Mouse (Mus musculus) neural tube, embryonic 14.5 days (tissue): Measurements from ENCODE around the gene Ryr1. TPM values are rescaled to one million over a fixed set of nuclear protein-coding genes. Genes with fewer than 3 reads are reported as not detected.

Experiments
- ATAC-seq: fragments of 200-750 bp; cut with Nextera tagmentation; 2 replicates; pipeline ENCODE4 v1.8.0; 2017; ENCODE audit warnings: low read depth, mild to moderate bottlenecking, moderate TSS enrichment, moderate library complexity
- H3K27ac ChIP-seq: fragments of 300-500 bp; sonication (generic); 2 replicates; pipeline ENCODE4 v1.5.1; 2014; ENCODE audit warnings: low read depth, mild to moderate bottlenecking, control low read depth, low read length, moderate library complexity, mixed read lengths
- H3K27me3 ChIP-seq: fragments of 300-500 bp; sonication (generic); 2 replicates; pipeline ENCODE4 v1.6.1; 2014; ENCODE audit warnings: low read length; ENCODE audit not compliant: control insufficient read depth, insufficient read depth
- H3K36me3 ChIP-seq: fragments of 300-500 bp; sonication (generic); 2 replicates; pipeline ENCODE4 v1.6.1; 2014; ENCODE audit warnings: low read length, mixed read lengths; ENCODE audit not compliant: control insufficient read depth, insufficient read depth
- H3K4me1 ChIP-seq: fragments of 300-500 bp; sonication (generic); 2 replicates; pipeline ENCODE4 v1.6.1; 2014; ENCODE audit warnings: low read length; ENCODE audit not compliant: control insufficient read depth, insufficient read depth
- H3K4me2 ChIP-seq: fragments of 300-500 bp; sonication (generic); 2 replicates; pipeline ENCODE4 v1.6.1; 2014; ENCODE audit warnings: mild to moderate bottlenecking, low read depth, low read length, control low read depth
- H3K4me3 ChIP-seq: fragments of 300-500 bp; sonication (generic); 2 replicates; pipeline ENCODE4 v1.5.1; 2014; ENCODE audit warnings: low read depth, low read length, control low read depth, mixed read lengths
- H3K9ac ChIP-seq: fragments of 300-500 bp; sonication (generic); replicated peaks from 2 replicates; pipeline ENCODE4 v1.6.1; 2014; ENCODE audit warnings: low read depth, mild to moderate bottlenecking, control low read depth, low read length, mixed read lengths
- H3K9me3 ChIP-seq: fragments of 300-500 bp; sonication (generic); 2 replicates; pipeline ENCODE4 v1.6.1; 2016; ENCODE audit warnings: low read length; ENCODE audit not compliant: control insufficient read depth
- WGBS: fragments of 180-500 bp; shearing (Covaris S2); extraction: QIAGEN DNeasy Blood & Tissue Kit; methylation state at CpG from one replicate; pipeline ENCODE4 v1.1.7; 2014; 5-methylcytosine and 5-hydroxymethylcytosine counted together
- polyA plus RNA-seq: library from polyadenylated mRNA; unstranded; fragments of >200 nt; fragmentation: Nextera tagmentation; extraction: Ambion mirVana; gene quantifications from 2 replicates; pipeline ENCODE4 v1.2.1, GENCODE M21; 2014

The Ryr1 gene
- polyA plus RNA-seq, 1 experiment from 2014 or later: 11.6 TPM

GRCm38 (mm10) chr7:29000651-29001605 is 124.1 kb downstream of the Ryr1 start:
- no peaks in the 10 kb centered on the region for H3K27me3 ChIP-seq
- H3K27ac ChIP-seq: peak overlapping the region; percentile 60; the same call in 1 of the 2 replicates
- peak overlapping the region; percentile 41 for H3K4me3 ChIP-seq
- 5% methylated on average over 43 of the region's 43 CpGs for WGBS
- ATAC-seq: peak; percentile 81; the same call in 1 of the 2 replicates
- H3K4me2 ChIP-seq: peak overlapping the region; percentile 84
- no peaks in the 10 kb centered on the region for H3K36me3 ChIP-seq
- H3K9ac ChIP-seq: peak overlapping the region; percentile 65
- H3K9me3 ChIP-seq: no peaks in the 10 kb centered on the region
- 0 out of 2 replicates have a peak, but pooled peaks cover 3% of the 10 kb centered on the region for H3K4me1 ChIP-seq

GRCm38 (mm10) chr7:28993402-28993801 is 131.6 kb downstream of the Ryr1 start:
- Histone ChIP-seq H3K9me3 (no peaks in the 10 kb centered on the region), H3K4me2 (no peak overlapping the region), H3K9ac (no peak overlapping the region), H3K27ac (no peak overlapping the region), H3K36me3 (no peaks in the 10 kb centered on the region), H3K4me1 (no peaks in the 10 kb centered on the region), H3K4me3 (no peak overlapping the region), H3K27me3 (no peaks in the 10 kb centered on the region)
- 79% methylated on average over 3 of the region's 3 CpGs for WGBS
- ATAC-seq: no peak

DNA sequence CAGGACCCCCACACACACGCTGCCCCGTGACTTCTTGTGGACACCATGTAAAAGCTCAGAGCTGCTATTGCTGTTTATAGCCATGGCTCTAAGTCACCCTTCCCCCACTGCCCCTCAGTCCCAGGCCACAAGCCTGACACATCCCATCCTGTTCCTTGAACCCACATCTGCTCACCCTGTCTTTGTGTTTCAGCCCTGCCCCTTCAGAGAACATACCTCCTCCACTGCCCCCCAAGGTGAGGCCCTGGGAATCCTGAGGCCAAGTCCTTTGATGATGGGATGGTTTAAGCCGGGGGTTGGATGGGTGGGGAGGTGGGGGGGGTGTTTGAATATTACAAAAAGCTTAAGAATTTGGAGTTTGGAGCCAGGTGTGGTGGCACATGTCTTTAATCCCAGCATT is 132.0 kb downstream of the Ryr1 start:
- WGBS: 85% methylated on average over 3 of the region's 3 CpGs
- Histone ChIP-seq H3K9me3 (no peaks in the 10 kb centered on the region), H3K27me3 (no peaks in the 10 kb centered on the region), H3K4me3 (no peak overlapping the region), H3K27ac (no peak overlapping the region), H3K9ac (no peak overlapping the region), H3K4me1 (no peaks in the 10 kb centered on the region), H3K4me2 (no peak overlapping the region), H3K36me3 (no peaks in the 10 kb centered on the region)
- no peak for ATAC-seq

DNA sequence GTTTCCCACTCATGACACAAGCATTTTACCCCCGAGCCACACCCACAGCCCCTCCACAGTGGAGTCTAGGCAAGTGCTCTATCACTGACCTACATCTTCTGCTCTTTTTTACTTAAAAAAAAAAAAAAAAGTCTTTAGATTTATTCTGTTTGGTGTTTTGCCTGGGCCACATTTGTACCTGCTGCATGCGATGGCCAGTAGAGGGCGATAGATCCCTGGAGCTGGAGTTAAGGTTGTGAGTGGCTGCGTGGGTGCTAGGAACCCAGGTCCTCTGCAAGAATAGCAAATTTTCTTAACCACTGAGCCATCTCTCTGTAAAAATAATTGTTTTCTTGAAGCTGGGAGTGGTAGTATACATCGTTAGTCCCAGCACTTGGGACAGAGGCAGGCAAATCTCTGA is 133.4 kb downstream of the Ryr1 start:
- no peak for ATAC-seq
- Histone ChIP-seq H3K4me2 (no peak overlapping the region), H3K36me3 (no peaks in the 10 kb centered on the region), H3K27me3 (no peaks in the 10 kb centered on the region), H3K4me3 (no peak overlapping the region), H3K27ac (no peak overlapping the region), H3K9ac (no peak overlapping the region), H3K4me1 (no peaks in the 10 kb centered on the region), H3K9me3 (no peaks in the 10 kb centered on the region)
- 63% methylated on average over 5 of the region's 5 CpGs for WGBS

GRCm38 (mm10) chr7:28990766-28991273 is 134.2 kb downstream of the Ryr1 start:
- Histone ChIP-seq H3K27ac (no peak overlapping the region), H3K4me3 (no peak overlapping the region), H3K4me2 (no peak overlapping the region), H3K4me1 (no peaks in the 10 kb centered on the region), H3K27me3 (no peaks in the 10 kb centered on the region), H3K9ac (no peak overlapping the region), H3K36me3 (no peaks in the 10 kb centered on the region), H3K9me3 (no peaks in the 10 kb centered on the region)
- WGBS: 64% methylated on average over 14 of the region's 14 CpGs
- no peak for ATAC-seq

GRCm38 (mm10) chr7:28985207-28985606 is 139.8 kb downstream of the Ryr1 start:
- Histone ChIP-seq H3K4me1 (peaks cover 9% of the 10 kb centered on the region; the same call in 1 of the 2 replicates), H3K27ac (no peak overlapping the region), H3K27me3 (no peaks in the 10 kb centered on the region), H3K4me2 (no peak overlapping the region), H3K9me3 (no peaks in the 10 kb centered on the region), H3K9ac (no peak overlapping the region), H3K36me3 (no peaks in the 10 kb centered on the region), H3K4me3 (no peak overlapping the region)
- WGBS: 87% methylated on average over 7 of the region's 7 CpGs
- ATAC-seq: no peak

- Histone ChIP-seq H3K9me3 (no peaks in the 10 kb centered on the region), H3K9ac (no peak overlapping the region), H3K4me3 (no peak overlapping the region), H3K4me1 (peaks cover 9% of the 10 kb centered on the region; the same call in 1 of the 2 replicates), H3K4me2 (no peak overlapping the region), H3K27ac (no peak overlapping the region), H3K27me3 (no peaks in the 10 kb centered on the region), H3K36me3 (no peaks in the 10 kb centered on the region)
- WGBS: 78% methylated on average over 1 of the region's 1 CpGs
- no peak for ATAC-seq
These were observed 140.5 kb downstream of the Ryr1 start for GRCm38 (mm10) chr7:28984452-28984851.

DNA sequence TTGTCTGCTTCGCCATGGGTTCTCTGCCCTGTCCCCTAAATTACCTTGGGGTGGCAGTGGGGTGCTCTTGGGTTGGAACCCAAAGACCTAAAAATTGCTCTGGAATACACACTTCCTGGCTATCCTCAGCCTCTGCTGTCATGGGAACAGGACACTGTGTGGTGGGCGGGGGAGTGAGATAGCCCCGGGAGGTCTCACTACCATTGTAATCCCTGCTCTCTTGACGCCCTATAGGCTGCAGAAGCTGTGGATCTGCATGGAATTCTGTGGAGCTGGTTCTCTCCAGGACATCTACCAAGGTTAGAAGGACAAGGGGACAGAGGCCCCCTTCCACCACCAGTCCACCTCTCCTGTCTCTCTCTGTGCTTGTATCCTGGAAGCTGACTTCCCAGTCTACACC is 141.1 kb downstream of the Ryr1 start:
- H3K36me3 ChIP-seq: no peaks in the 10 kb centered on the region
- H3K9me3 ChIP-seq: no peaks in the 10 kb centered on the region
- H3K4me2 ChIP-seq: no peak overlapping the region
- H3K9ac ChIP-seq: no peak overlapping the region
- peaks cover 9% of the 10 kb centered on the region; the same call in 1 of the 2 replicates for H3K4me1 ChIP-seq
- no peak for ATAC-seq
- H3K4me3 ChIP-seq: no peak overlapping the region
- H3K27me3 ChIP-seq: no peaks in the 10 kb centered on the region
- 81% methylated on average over 4 of the region's 4 CpGs for WGBS
- H3K27ac ChIP-seq: no peak overlapping the region

- Histone ChIP-seq H3K9ac (no peak overlapping the region), H3K4me2 (no peak overlapping the region), H3K27me3 (no peaks in the 10 kb centered on the region), H3K27ac (no peak overlapping the region), H3K36me3 (0 out of 2 replicates have a peak, but pooled peaks cover 3% of the 10 kb centered on the region), H3K9me3 (no peaks in the 10 kb centered on the region), H3K4me1 (peaks cover 9% of the 10 kb centered on the region; the same call in 1 of the 2 replicates), H3K4me3 (no peak overlapping the region)
- 82% methylated on average over 11 of the region's 11 CpGs for WGBS
- no peak for ATAC-seq
These were observed 141.8 kb downstream of the Ryr1 start for GRCm38 (mm10) chr7:28983141-28983564.
